Mouse (Mus musculus) G1E (cell line): Measurements from ENCODE around the gene Arnt.

Experiments used
- CTCF ChIP-seq: IDR thresholded peaks from 2 replicates; pipeline ENCODE4 v1.5.1; 2012; ENCODE audit warnings: low read depth, low read length, inconsistent platforms, mixed read lengths
- GATA1 ChIP-seq: IDR thresholded peaks from 2 replicates; pipeline ENCODE4 v1.6.1; 2012; ENCODE audit warnings: borderline replicate concordance, low read length, inconsistent platforms, mixed read lengths

- TF ChIP-seq CTCF (no peak), GATA1 (no peak)
These were observed 99.2 kb downstream of the Arnt start for GRCm38 (mm10) chr3:95533364-95533763.
